Mouse (Mus musculus) myocyte (in vitro differentiated cells): ENCODE data around the gene Elmod3.

Experiments
- E2F4 ChIP-seq: IDR thresholded peaks from one replicate; pipeline ENCODE4 v1.6.1; 2011; ENCODE audit warnings: mild to moderate bottlenecking, control low read depth, moderate library complexity; ENCODE audit not compliant: insufficient read depth
- POLR2A ChIP-seq: IDR thresholded peaks from one replicate; pipeline ENCODE4 v1.6.1; 2011; ENCODE audit warnings: low read depth, mild to moderate bottlenecking, control low read depth, moderate library complexity; ENCODE audit not compliant: insufficient read length
- REST ChIP-seq: IDR thresholded peaks from one replicate; pipeline ENCODE4 v1.6.1; 2011; ENCODE audit warnings: mild to moderate bottlenecking, control low read depth, moderate library complexity; ENCODE audit not compliant: insufficient read depth, insufficient read length

DNA sequence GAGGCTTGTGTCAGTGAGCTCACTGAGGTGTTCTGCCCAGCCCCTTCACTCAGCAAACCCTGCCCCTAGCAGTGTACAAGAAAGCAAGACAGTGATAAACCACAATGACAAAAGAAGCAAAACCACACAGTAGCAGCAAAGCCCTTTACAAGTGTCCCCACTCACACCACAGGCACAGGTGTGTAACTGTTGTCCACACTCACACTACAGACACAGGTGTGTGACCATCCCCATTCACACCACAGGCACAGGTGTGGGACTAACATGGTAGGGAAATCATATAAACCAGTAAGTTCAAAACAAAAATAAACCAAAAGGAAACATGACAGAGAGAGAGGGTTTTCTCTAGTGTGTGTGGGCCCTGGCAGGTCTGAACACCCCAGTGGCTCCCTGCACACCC is 9.9 kb downstream of the Elmod3 start:
- no peak for TF ChIP-seq POLR2A
- TF ChIP-seq E2F4 = no peak
- TF ChIP-seq REST = no peak
